Mouse (Mus musculus): ENCODE measurements around the gene Neurl2. TPM values are rescaled to one million over a fixed set of nuclear protein-coding genes. Genes with fewer than 3 reads are reported as not detected.
A peak's percentile ranks its signal among the peaks of the same experiment; 100 is the strongest.
"Not testable (repeated sequence)": the region's sequence is repeated elsewhere in the genome, so short reads cannot be mapped to it uniquely, and the experiment has no call there.

Neurl2 gene
- polyA plus RNA-seq, 1 experiment from 2014 or later, result 4.5 TPM

GRCm38 (mm10) chr2:164859640-164860432 lies 26.6 kb upstream of the Neurl2 start:
- Histone ChIP-seq H3K9ac (ENCODE audit: low read length) (no peak overlapping the region), H3K4me2 (no peak overlapping the region), H3K4me1 (ENCODE audit: control insufficient read depth, insufficient read depth, low read length) (peaks cover 9% of the 10 kb centered on the region), H3K27ac (ENCODE audit: low read depth, low read length) (no peak overlapping the region), H3K9me3 (ENCODE audit: control insufficient read depth, low read length) (no peaks in the 10 kb centered on the region), H3K27me3 (ENCODE audit: control insufficient read depth, insufficient read depth, low read length) (peaks cover 2% of the 10 kb centered on the region; the same call in 1 of the 2 replicates), H3K36me3 (ENCODE audit: control insufficient read depth, insufficient read depth, low read length) (no peaks in the 10 kb centered on the region), H3K4me3 (ENCODE audit: low read depth, low read length) (no peak overlapping the region)
- WGBS, result 59% methylated on average over 9 of the region's 9 CpGs
- ATAC-seq (ENCODE audit: low FRiP score), result no peak
- DNase-seq (ENCODE audit: low spot score, missing footprints), result no peak

GRCm38 (mm10) chr2:164859155-164859554 lies 25.9 kb upstream of the Neurl2 start:
- Histone ChIP-seq H3K4me3 (ENCODE audit: low read depth, low read length) (no peak overlapping the region), H3K4me2 (no peak overlapping the region), H3K36me3 (ENCODE audit: control insufficient read depth, insufficient read depth, low read length) (no peaks in the 10 kb centered on the region), H3K9ac (ENCODE audit: low read length) (no peak overlapping the region), H3K27ac (ENCODE audit: low read depth, low read length) (no peak overlapping the region), H3K4me1 (ENCODE audit: control insufficient read depth, insufficient read depth, low read length) (peaks cover 9% of the 10 kb centered on the region), H3K9me3 (ENCODE audit: control insufficient read depth, low read length) (no peaks in the 10 kb centered on the region), H3K27me3 (ENCODE audit: control insufficient read depth, insufficient read depth, low read length) (peaks cover 2% of the 10 kb centered on the region; the same call in 1 of the 2 replicates)
- WGBS, result 53% methylated on average over 2 of the region's 2 CpGs
- DNase-seq (ENCODE audit: low spot score, missing footprints) (no peak), ATAC-seq (ENCODE audit: low FRiP score) (no peak)

GRCm38 (mm10) chr2:164857842-164858553 lies 24.7 kb upstream of the Neurl2 start:
- no peaks in the 10 kb centered on the region for H3K9me3 ChIP-seq (ENCODE audit: control insufficient read depth, low read length)
- H3K4me2 ChIP-seq, result peak overlapping the region; percentile 82
- H3K4me3 ChIP-seq (ENCODE audit: low read depth, low read length), result peak overlapping the region; percentile 47
- no peaks in the 10 kb centered on the region for H3K36me3 ChIP-seq (ENCODE audit: control insufficient read depth, insufficient read depth, low read length)
- peak overlapping the region; percentile 55 for H3K9ac ChIP-seq (ENCODE audit: low read length)
- peaks cover 2% of the 10 kb centered on the region; the same call in 1 of the 2 replicates for H3K27me3 ChIP-seq (ENCODE audit: control insufficient read depth, insufficient read depth, low read length)
- H3K27ac ChIP-seq (ENCODE audit: low read depth, low read length), result peak overlapping the region; percentile 21; the same call in 1 of the 2 replicates
- peaks cover 9% of the 10 kb centered on the region for H3K4me1 ChIP-seq (ENCODE audit: control insufficient read depth, insufficient read depth, low read length)
- WGBS, result 3% methylated on average over 19 of the region's 19 CpGs
- DNase-seq (ENCODE audit: low spot score, missing footprints) (peak; percentile 90), ATAC-seq (ENCODE audit: low FRiP score) (peak; percentile 45)

- Histone ChIP-seq H3K9me3 (ENCODE audit: control insufficient read depth, low read length) (no peaks in the 10 kb centered on the region), H3K4me1 (ENCODE audit: control insufficient read depth, insufficient read depth, low read length) (peaks cover 9% of the 10 kb centered on the region), H3K36me3 (ENCODE audit: control insufficient read depth, insufficient read depth, low read length) (no peaks in the 10 kb centered on the region), H3K27me3 (ENCODE audit: control insufficient read depth, insufficient read depth, low read length) (peaks cover 2% of the 10 kb centered on the region; the same call in 1 of the 2 replicates), H3K4me3 (ENCODE audit: low read depth, low read length) (peak within 1 kb of the TSS; percentile 47), H3K4me2 (peak within 1 kb of the TSS; percentile 82), H3K27ac (ENCODE audit: low read depth, low read length) (peak within 1 kb of the TSS; percentile 21; the same call in 1 of the 2 replicates), H3K9ac (ENCODE audit: low read length) (peak within 1 kb of the TSS; percentile 55)
- peak; percentile 98 for DNase-seq (ENCODE audit: low spot score, missing footprints)
- WGBS, result under 1% methylated on average over 47 of the region's 47 CpGs
- peak; percentile 91 for ATAC-seq (ENCODE audit: low FRiP score)
These were observed 24.0 kb upstream of the Neurl2 start, which contains the start of gene Pltp for GRCm38 (mm10) chr2:164857101-164857821. Pltp (minus strand) TSS chr2:164857711.

- Histone ChIP-seq H3K9ac (ENCODE audit: low read length) (peak overlapping the region; percentile 55), H3K4me3 (ENCODE audit: low read depth, low read length) (peak overlapping the region; percentile 47), H3K9me3 (ENCODE audit: control insufficient read depth, low read length) (no peaks in the 10 kb centered on the region), H3K27ac (ENCODE audit: low read depth, low read length) (no peak overlapping the region; the same call in 1 of the 2 replicates), H3K27me3 (ENCODE audit: control insufficient read depth, insufficient read depth, low read length) (peaks cover 2% of the 10 kb centered on the region; the same call in 1 of the 2 replicates), H3K4me1 (ENCODE audit: control insufficient read depth, insufficient read depth, low read length) (peaks cover 9% of the 10 kb centered on the region), H3K36me3 (ENCODE audit: control insufficient read depth, insufficient read depth, low read length) (no peaks in the 10 kb centered on the region), H3K4me2 (peak overlapping the region; percentile 82)
- ATAC-seq (ENCODE audit: low FRiP score) (peak; percentile 56), DNase-seq (ENCODE audit: low spot score, missing footprints) (no peak)
- WGBS, result under 1% methylated on average over 42 of the region's 42 CpGs
These were observed 23.2 kb upstream of the Neurl2 start for GRCm38 (mm10) chr2:164856309-164857100.

GRCm38 (mm10) chr2:164855572-164855971 lies 22.3 kb upstream of the Neurl2 start:
- not testable (repeated sequence) for H3K4me2 ChIP-seq; H3K27ac ChIP-seq (ENCODE audit: low read depth, low read length); H3K9ac ChIP-seq (ENCODE audit: low read length); H3K36me3 ChIP-seq (ENCODE audit: control insufficient read depth, insufficient read depth, low read length); ATAC-seq (ENCODE audit: low FRiP score); H3K4me3 ChIP-seq (ENCODE audit: low read depth, low read length); H3K9me3 ChIP-seq (ENCODE audit: control insufficient read depth, low read length); H3K27me3 ChIP-seq (ENCODE audit: control insufficient read depth, insufficient read depth, low read length); H3K4me1 ChIP-seq (ENCODE audit: control insufficient read depth, insufficient read depth, low read length); DNase-seq (ENCODE audit: low spot score, missing footprints)
- WGBS, result 66% methylated on average over 5 of the region's 5 CpGs

GRCm38 (mm10) chr2:164850061-164850460 lies 16.8 kb upstream of the Neurl2 start:
- ATAC-seq (ENCODE audit: low FRiP score) (no peak), DNase-seq (ENCODE audit: low spot score, missing footprints) (no peak)
- no peaks in the 10 kb centered on the region for H3K27me3 ChIP-seq (ENCODE audit: control insufficient read depth, insufficient read depth, low read length)
- H3K9me3 ChIP-seq (ENCODE audit: control insufficient read depth, low read length), result no peaks in the 10 kb centered on the region
- no peak overlapping the region for H3K4me2 ChIP-seq
- 88% methylated on average over 8 of the region's 8 CpGs for WGBS
- H3K4me3 ChIP-seq (ENCODE audit: low read depth, low read length), result no peak overlapping the region
- no peak overlapping the region for H3K27ac ChIP-seq (ENCODE audit: low read depth, low read length)
- H3K9ac ChIP-seq (ENCODE audit: low read length), result no peak overlapping the region
- no peaks in the 10 kb centered on the region for H3K36me3 ChIP-seq (ENCODE audit: control insufficient read depth, insufficient read depth, low read length)
- H3K4me1 ChIP-seq (ENCODE audit: control insufficient read depth, insufficient read depth, low read length), result no peaks in the 10 kb centered on the region

GRCm38 (mm10) chr2:164845782-164846181 lies 12.5 kb upstream of the Neurl2 start:
- Histone ChIP-seq H3K27ac (ENCODE audit: low read depth, low read length) (no peak overlapping the region), H3K9ac (ENCODE audit: low read length) (no peak overlapping the region), H3K4me1 (ENCODE audit: control insufficient read depth, insufficient read depth, low read length) (no peaks in the 10 kb centered on the region), H3K4me3 (ENCODE audit: low read depth, low read length) (no peak overlapping the region), H3K36me3 (ENCODE audit: control insufficient read depth, insufficient read depth, low read length) (no peaks in the 10 kb centered on the region), H3K9me3 (ENCODE audit: control insufficient read depth, low read length) (no peaks in the 10 kb centered on the region), H3K27me3 (ENCODE audit: control insufficient read depth, insufficient read depth, low read length) (no peaks in the 10 kb centered on the region), H3K4me2 (no peak overlapping the region)
- DNase-seq (ENCODE audit: low spot score, missing footprints) (peak; percentile 91), ATAC-seq (ENCODE audit: low FRiP score) (no peak)
- 59% methylated on average over 3 of the region's 3 CpGs for WGBS

Data from midbrain, embryonic 11.5 days (tissue).